Mouse (Mus musculus) intestine, embryonic 14.5 days (tissue): ENCODE measurements around the gene Mylpf. TPM values are rescaled to one million over a fixed set of nuclear protein-coding genes. Genes with fewer than 3 reads are reported as not detected.
"Not testable (repeated sequence)": the region's sequence is repeated elsewhere in the genome, so short reads cannot be mapped to it uniquely, and the experiment has no call there.

Experiments
- ATAC-seq: fragments of 200-750 bp; cut with Nextera tagmentation; replicated peaks from 2 replicates; pipeline ENCODE4 v1.8.0; 2017; ENCODE audit warnings: low read depth, moderate number of reproducible peaks, moderate TSS enrichment, moderate library complexity; ENCODE audit not compliant: low FRiP score, low TSS enrichment
- DNase-seq: peaks from one replicate; pipeline ENCODE4 v3.0.0-alpha.2; 2018; ENCODE audit warnings: low spot score
- H3K27ac ChIP-seq: fragments of 300-500 bp; sonication (generic); 2 replicates; pipeline ENCODE4 v1.5.1; 2014; ENCODE audit warnings: low read depth, mild to moderate bottlenecking, control low read depth
- H3K27me3 ChIP-seq: fragments of 300-500 bp; sonication (generic); replicated peaks from 2 replicates; pipeline ENCODE4 v1.6.1; 2014; ENCODE audit warnings: low read length, control low read depth; ENCODE audit not compliant: control insufficient read depth, insufficient read depth
- H3K36me3 ChIP-seq: fragments of 300-500 bp; sonication (generic); 2 replicates; pipeline ENCODE4 v1.6.1; 2014; ENCODE audit warnings: low read length, control low read depth; ENCODE audit not compliant: control insufficient read depth, insufficient read depth
- H3K4me1 ChIP-seq: fragments of 300-500 bp; sonication (generic); replicated peaks from 2 replicates; pipeline ENCODE4 v1.6.1; 2014; ENCODE audit warnings: low read length, control low read depth, mixed read lengths; ENCODE audit not compliant: control insufficient read depth, insufficient read depth
- H3K4me2 ChIP-seq: fragments of 300-500 bp; sonication (generic); 2 replicates; pipeline ENCODE4 v1.6.1; 2014; ENCODE audit warnings: low read length
- H3K4me3 ChIP-seq: fragments of 300-500 bp; sonication (generic); 2 replicates; pipeline ENCODE4 v1.5.1; 2014; ENCODE audit warnings: low read depth, low read length, control low read depth, mixed read lengths
- H3K9ac ChIP-seq: fragments of 300-500 bp; sonication (generic); 2 replicates; pipeline ENCODE4 v1.6.1; 2014; ENCODE audit warnings: mild to moderate bottlenecking, low read length
- H3K9me3 ChIP-seq: fragments of 300-500 bp; sonication (generic); 2 replicates; pipeline ENCODE4 v1.6.1; 2016; ENCODE audit warnings: low read length, control low read depth; ENCODE audit not compliant: control insufficient read depth
- WGBS: fragments of 180-500 bp; shearing (Covaris S2); extraction: QIAGEN DNeasy Blood & Tissue Kit; methylation state at CpG from one replicate; pipeline ENCODE4 v1.1.7; 2014; 5-methylcytosine and 5-hydroxymethylcytosine counted together
- polyA plus RNA-seq: library from polyadenylated mRNA; unstranded; fragments of >200 nt; fragmentation: Nextera tagmentation; extraction: Ambion mirVana; gene quantifications from 2 replicates; pipeline ENCODE4 v1.2.1, GENCODE M21; 2014

Mylpf gene
- 10.8 and 12.9 TPM in 2 replicates for polyA plus RNA-seq

GRCm38 (mm10) chr7:127208553-127209438 lies at the start of gene Mylpf:
TSS of gene Mylpf (plus strand) at chr7:127208890.
- Histone ChIP-seq H3K27ac (peak within 1 kb of the TSS; percentile 79), H3K4me3 (peak within 1 kb of the TSS; percentile 90), H3K4me2 (peak within 1 kb of the TSS; percentile 92), H3K9me3 (no peaks in the 10 kb centered on the region), H3K9ac (peak within 1 kb of the TSS; percentile 91), H3K36me3 (peaks cover 10% of the 10 kb centered on the region), H3K27me3 (no peaks in the 10 kb centered on the region), H3K4me1 (peaks cover 16% of the 10 kb centered on the region)
- ATAC-seq: peak; percentile 92
- 0% methylated on average over 43 of the region's 44 CpGs for WGBS
- peak; percentile 91 for DNase-seq

- Histone ChIP-seq H3K27me3 (no peaks in the 10 kb centered on the region), H3K27ac (no peak overlapping the region), H3K36me3 (no peaks in the 10 kb centered on the region), H3K9me3 (no peaks in the 10 kb centered on the region), H3K4me2 (no peak overlapping the region), H3K4me3 (no peak overlapping the region), H3K4me1 (no peaks in the 10 kb centered on the region), H3K9ac (no peak overlapping the region)
- ATAC-seq (no peak), DNase-seq (no peak)
- WGBS: 80% methylated on average over 5 of the region's 5 CpGs
These were observed 46.1 kb upstream of the Mylpf start for GRCm38 (mm10) chr7:127162546-127162945.

GRCm38 (mm10) chr7:127164002-127164401 lies 44.7 kb upstream of the Mylpf start:
- no peak for ATAC-seq
- Histone ChIP-seq H3K9ac (no peak overlapping the region), H3K36me3 (no peaks in the 10 kb centered on the region), H3K27ac (no peak overlapping the region), H3K27me3 (no peaks in the 10 kb centered on the region), H3K4me3 (no peak overlapping the region), H3K4me1 (no peaks in the 10 kb centered on the region), H3K9me3 (no peaks in the 10 kb centered on the region), H3K4me2 (no peak overlapping the region)
- WGBS: 86% methylated on average over 4 of the region's 4 CpGs
- DNase-seq: no peak

GRCm38 (mm10) chr7:127165607-127166493 lies 42.8 kb upstream of the Mylpf start:
- DNase-seq: no peak
- no peak overlapping the region for H3K4me3 ChIP-seq
- no peak for ATAC-seq
- no peak overlapping the region for H3K4me2 ChIP-seq
- WGBS: 88% methylated on average over 12 of the region's 12 CpGs
- H3K4me1 ChIP-seq: no peaks in the 10 kb centered on the region
- H3K9me3 ChIP-seq: no peaks in the 10 kb centered on the region
- H3K27ac ChIP-seq: no peak overlapping the region
- no peaks in the 10 kb centered on the region for H3K36me3 ChIP-seq
- H3K9ac ChIP-seq: no peak overlapping the region
- no peaks in the 10 kb centered on the region for H3K27me3 ChIP-seq

GRCm38 (mm10) chr7:127166501-127166900 lies 42.2 kb upstream of the Mylpf start:
- no peaks in the 10 kb centered on the region for H3K27me3 ChIP-seq
- H3K9me3 ChIP-seq: no peaks in the 10 kb centered on the region
- no peak overlapping the region for H3K27ac ChIP-seq
- no peak overlapping the region for H3K4me3 ChIP-seq
- ATAC-seq (no peak), DNase-seq (no peak)
- 83% methylated on average over 5 of the region's 5 CpGs for WGBS
- H3K9ac ChIP-seq: no peak overlapping the region
- H3K36me3 ChIP-seq: no peaks in the 10 kb centered on the region
- H3K4me2 ChIP-seq: no peak overlapping the region
- H3K4me1 ChIP-seq: no peaks in the 10 kb centered on the region

GRCm38 (mm10) chr7:127176937-127177336 lies 31.8 kb upstream of the Mylpf start:
- ATAC-seq: no peak

GRCm38 (mm10) chr7:127180783-127181182 lies 27.9 kb upstream of the Mylpf start:
- Histone ChIP-seq H3K4me3 (no peak overlapping the region), H3K4me2 (no peak overlapping the region), H3K9ac (no peak overlapping the region), H3K36me3 (no peaks in the 10 kb centered on the region), H3K4me1 (no peaks in the 10 kb centered on the region), H3K27me3 (no peaks in the 10 kb centered on the region), H3K9me3 (no peaks in the 10 kb centered on the region), H3K27ac (no peak overlapping the region)
- ATAC-seq: no peak
- no peak for DNase-seq
- WGBS: 74% methylated on average over 2 of the region's 2 CpGs

More at GRCm38 (mm10) chr7:127176937-127177336, 31.8 kb upstream of the Mylpf start:
- 77% methylated on average over 4 of the region's 4 CpGs for WGBS
- DNase-seq: no peak
- Histone ChIP-seq H3K36me3 (no peaks in the 10 kb centered on the region), H3K27ac (no peak overlapping the region), H3K27me3 (no peaks in the 10 kb centered on the region), H3K9ac (no peak overlapping the region), H3K9me3 (no peaks in the 10 kb centered on the region; the same call in 1 of the 2 replicates), H3K4me1 (no peaks in the 10 kb centered on the region), H3K4me2 (no peak overlapping the region), H3K4me3 (no peak overlapping the region)

GRCm38 (mm10) chr7:127181724-127182123 lies 27.0 kb upstream of the Mylpf start:
- H3K27ac ChIP-seq, H3K27me3 ChIP-seq, DNase-seq, H3K4me3 ChIP-seq, H3K4me2 ChIP-seq, H3K36me3 ChIP-seq, H3K9ac ChIP-seq, H3K9me3 ChIP-seq, H3K4me1 ChIP-seq, ATAC-seq: not testable (repeated sequence)
- 34% methylated on average over 3 of the region's 3 CpGs for WGBS
